Mouse (Mus musculus) ES-E14 (cell line): ENCODE measurements around the gene Plod3. TPM values are rescaled to one million over a fixed set of nuclear protein-coding genes. Genes with fewer than 3 reads are reported as not detected.
A peak's percentile ranks its signal among the peaks of the same experiment; 100 is the strongest.

Source experiments
- DNase-seq: peaks from one replicate; pipeline ENCODE4 v3.0.0-alpha.2; 2013; ENCODE audit warnings: low read depth, low spot score
- H3K27ac ChIP-seq: 2 replicates; pipeline ENCODE4 v1.5.1; 2012; ENCODE audit warnings: low read depth, mild to moderate bottlenecking, low read length, moderate library complexity, mixed read lengths; ENCODE audit not compliant: poor library complexity, insufficient read depth, severe bottlenecking
- H3K36me3 ChIP-seq: 2 replicates; pipeline ENCODE4 v1.6.1; 2012; ENCODE audit warnings: mild to moderate bottlenecking, low read length, moderate library complexity, mixed read lengths; ENCODE audit not compliant: control insufficient read depth, poor library complexity, insufficient read depth, severe bottlenecking
- H3K4me1 ChIP-seq, 2 experiments: fragments of 150-350 bp in 1 of 2; sonication (generic) in 1 of 2; 2 replicates each; pipeline ENCODE4 v1.6.1; 2012; ENCODE audit warnings: low read length in 2 of 2, mild to moderate bottlenecking in 1 of 2, mixed read lengths in 1 of 2; ENCODE audit not compliant: control insufficient read depth in 2 of 2, insufficient read depth in 2 of 2, poor library complexity in 1 of 2
- H3K4me3 ChIP-seq, 2 experiments: fragments of 150-350 bp in 1 of 2; sonication (generic) in 1 of 2; 2 replicates each; pipeline ENCODE4 v1.5.1; 2012; ENCODE audit warnings: low read length in 2 of 2, low read depth in 1 of 2, mild to moderate bottlenecking in 1 of 2, mixed read lengths in 1 of 2; ENCODE audit not compliant: insufficient read depth in 1 of 2, poor library complexity in 1 of 2, severe bottlenecking in 1 of 2
- H3K9ac ChIP-seq: 2 replicates; pipeline ENCODE4 v1.6.1; 2012; ENCODE audit warnings: low read depth, mild to moderate bottlenecking, low read length, mixed read lengths; ENCODE audit not compliant: poor library complexity, insufficient read depth, severe bottlenecking
- H3K9me3 ChIP-seq: fragments of 150-350 bp; sonication (generic); 2 replicates; pipeline ENCODE4 v1.6.1; 2012; ENCODE audit warnings: low read depth, mild to moderate bottlenecking, low read length; ENCODE audit not compliant: control insufficient read depth, insufficient read depth
- CHD2 ChIP-seq: IDR thresholded peaks from 2 replicates; pipeline ENCODE4 v1.6.1; 2014; ENCODE audit warnings: mild to moderate bottlenecking, low read depth, low read length, inconsistent platforms
- HCFC1 ChIP-seq: IDR thresholded peaks from 2 replicates; pipeline ENCODE4 v1.6.1; 2012; ENCODE audit warnings: low read length, inconsistent platforms, borderline replicate concordance; ENCODE audit not compliant: insufficient read depth
- MAFK ChIP-seq: IDR thresholded peaks from 2 replicates; pipeline ENCODE4 v1.6.1; 2014; ENCODE audit warnings: mild to moderate bottlenecking, low read depth, low read length, inconsistent platforms; ENCODE audit not compliant: insufficient read depth
- ZC3H11A ChIP-seq: IDR thresholded peaks from 2 replicates; pipeline ENCODE4 v1.6.1; 2012; ENCODE audit warnings: low read depth, mild to moderate bottlenecking, inconsistent platforms, low read length, borderline replicate concordance
- ZNF384 ChIP-seq: IDR thresholded peaks from 2 replicates; pipeline ENCODE4 v1.6.1; 2012; ENCODE audit warnings: low read depth, low read length, inconsistent platforms
- in situ Hi-C, 2 experiments: fragments of 600-800 bp; cut with MboI; formaldehyde crosslinking; loops; one replicate each; pipeline ENCODE4 v1.15.1; 2025; ENCODE audit warnings: low sequenced_read_pairs in 2 of 2, inconsistent platforms in 1 of 2; ENCODE audit not compliant: unreplicated experiment in 2 of 2
- total RNA-seq: library from RNA; depleted of rRNA; stranded (reverse); fragments of 300-350 nt; gene quantifications from 2 replicates; pipeline ENCODE4 v1.2.3, GENCODE M21; 2012

Plod3 gene
- total RNA-seq, 1 experiment = 155 TPM

DNA sequence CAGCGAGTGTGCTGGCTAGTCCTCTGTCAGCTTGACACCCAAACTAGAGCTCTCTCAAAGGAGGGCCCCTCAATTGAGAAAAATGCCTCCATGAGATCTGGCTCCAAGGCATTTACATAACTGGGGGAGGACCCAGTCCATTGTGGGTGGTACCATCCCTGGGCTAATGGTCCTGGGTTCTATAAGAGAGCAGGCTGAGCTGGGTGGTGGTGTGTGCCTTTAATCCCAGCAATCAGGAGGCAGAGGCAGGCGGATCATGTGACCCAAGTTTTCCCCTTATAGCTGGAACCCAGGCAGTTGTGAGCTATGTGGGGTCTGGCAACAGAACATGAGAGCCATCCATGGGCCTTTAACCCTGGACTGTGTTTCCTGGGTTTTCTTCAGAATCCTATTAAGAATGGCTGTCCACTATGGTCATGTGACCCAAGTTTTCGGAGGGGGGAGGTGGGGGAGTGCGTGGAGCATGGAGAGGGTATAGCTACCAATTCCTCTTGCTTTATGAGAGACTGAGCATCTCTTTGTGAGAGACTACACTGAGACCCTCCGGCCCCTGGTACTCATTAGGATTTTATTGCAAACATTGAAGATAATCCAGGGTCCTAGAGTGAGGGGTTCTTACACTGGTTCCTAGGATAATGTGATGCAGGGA, 25.4 kb upstream of the Plod3 start:
- H3K9me3 ChIP-seq = no peaks in the 10 kb centered on the region
- no peak for DNase-seq
- peak overlapping the region; percentile 6; the same call in 1 of the 2 replicates for H3K9ac ChIP-seq
- in situ Hi-C loops = no loop called here
- peak overlapping the region; percentile 83 to 94 for H3K4me3 ChIP-seq
- peaks cover 7 to 22% of the 10 kb centered on the region in 2 experiments; a peak in 3 of 4 replicates for H3K4me1 ChIP-seq
- H3K36me3 ChIP-seq = peaks cover 31% of the 10 kb centered on the region
- peak overlapping the region; percentile 2; the same call in 1 of the 2 replicates for H3K27ac ChIP-seq
- TF ChIP-seq CHD2 (no peak), HCFC1 (no peak), ZNF384 (no peak), MAFK (no peak), ZC3H11A (no peak)

DNA sequence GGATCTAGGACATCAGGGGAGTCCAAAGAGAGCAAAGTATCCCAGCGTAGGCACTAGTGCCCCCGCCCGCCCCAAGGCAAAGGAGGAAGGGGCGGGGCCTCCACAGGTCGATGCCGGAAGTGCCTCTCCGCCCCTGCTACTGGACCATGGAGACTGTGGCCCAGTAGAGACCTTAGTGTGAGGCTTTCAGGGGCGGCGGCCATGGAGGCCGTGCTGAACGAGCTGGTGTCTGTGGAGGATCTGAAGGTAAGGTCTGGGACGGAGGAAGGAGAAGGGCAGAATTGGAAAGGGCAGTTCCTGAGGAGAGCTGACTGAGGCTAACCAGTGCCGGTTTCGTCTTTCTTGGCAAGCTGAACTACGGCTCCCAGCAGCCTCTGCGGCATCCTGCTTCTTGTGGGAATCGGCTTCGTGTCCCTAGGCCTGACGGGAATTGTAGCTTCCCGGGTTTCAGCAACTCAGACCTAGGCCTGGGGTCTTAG, 24.8 kb upstream of the Plod3 start:
- H3K27ac ChIP-seq = peak overlapping the region; percentile 80
- H3K36me3 ChIP-seq = peaks cover 32% of the 10 kb centered on the region
- TF ChIP-seq HCFC1 (peak; percentile 93), ZNF384 (no peak), CHD2 (no peak)
- no peaks in the 10 kb centered on the region for H3K9me3 ChIP-seq
- in situ Hi-C loops = no loop called here
- H3K9ac ChIP-seq = peak overlapping the region; percentile 86
- peaks cover 7 to 23% of the 10 kb centered on the region in 2 experiments; a peak in 3 of 4 replicates for H3K4me1 ChIP-seq
- peak; percentile 75 for DNase-seq
- peak overlapping the region; percentile 83 to 94 for H3K4me3 ChIP-seq

DNA sequence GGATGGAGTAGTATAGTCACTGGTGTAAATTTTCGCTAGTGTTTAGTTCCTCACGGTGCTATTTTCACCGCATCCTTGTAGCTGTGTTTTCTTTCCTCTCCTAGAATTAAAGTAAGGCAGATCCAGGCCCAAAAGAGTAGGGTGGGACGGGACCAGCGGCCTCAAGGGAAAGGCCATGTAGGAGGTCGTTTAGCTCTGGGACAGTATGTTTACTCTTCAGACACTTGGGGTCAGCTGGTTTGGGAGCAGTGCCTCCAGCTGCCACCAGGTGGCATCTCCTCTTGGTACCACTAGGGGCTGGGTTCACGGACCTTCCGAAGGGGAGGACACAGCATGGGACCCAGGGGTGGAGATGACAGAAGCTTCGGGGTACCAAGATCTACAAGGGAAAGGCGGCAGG, 24.3 kb upstream of the Plod3 start:
- Histone ChIP-seq H3K36me3 (peaks cover 32% of the 10 kb centered on the region), H3K27ac (peak overlapping the region; percentile 80), H3K9me3 (no peaks in the 10 kb centered on the region), H3K9ac (peak overlapping the region; percentile 86), H3K4me3 (peak overlapping the region; percentile 83 to 94), H3K4me1 (peaks cover 7 to 26% of the 10 kb centered on the region in 2 experiments; a peak in 3 of 4 replicates)
- TF ChIP-seq CHD2 (no peak), ZNF384 (no peak), ZC3H11A (no peak), HCFC1 (no peak), MAFK (no peak)
- no peak for DNase-seq
- in situ Hi-C loops = no loop called here

DNA sequence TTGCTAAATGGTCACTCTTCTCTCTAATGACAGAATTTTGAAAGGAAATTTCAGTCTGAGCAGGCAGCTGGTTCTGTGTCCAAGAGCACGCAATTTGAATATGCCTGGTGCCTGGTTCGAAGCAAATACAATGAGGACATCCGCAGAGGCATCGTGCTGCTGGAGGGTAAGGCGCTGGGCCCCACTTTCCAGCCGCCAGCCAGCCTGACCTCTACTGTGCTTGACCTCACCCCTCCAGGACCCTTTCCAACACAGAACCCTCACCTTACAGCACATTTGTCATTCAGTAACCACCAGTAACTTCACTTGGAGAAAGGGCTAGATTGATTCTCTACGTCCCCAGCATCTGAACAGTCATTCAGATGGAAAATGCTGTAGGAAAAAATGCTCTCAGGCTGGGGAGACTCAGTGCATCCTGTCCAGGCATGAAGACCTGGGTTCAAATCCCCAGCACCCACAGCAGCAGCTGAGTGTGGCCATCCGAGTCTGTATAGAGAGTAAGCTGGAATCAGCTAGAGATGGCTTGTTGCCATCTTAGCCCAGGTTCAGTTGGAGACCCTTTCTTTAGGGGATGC, 23.8 kb upstream of the Plod3 start:
- Histone ChIP-seq H3K4me1 (peaks cover 7 to 31% of the 10 kb centered on the region in 2 experiments; a peak in 3 of 4 replicates), H3K4me3 (peak overlapping the region; percentile 83 to 94; a peak in 3 of 4 replicates), H3K9me3 (no peaks in the 10 kb centered on the region), H3K36me3 (peaks cover 35% of the 10 kb centered on the region), H3K27ac (no peak overlapping the region; the same call in 1 of the 2 replicates), H3K9ac (peak overlapping the region; percentile 86; the same call in 1 of the 2 replicates)
- no peak for DNase-seq
- TF ChIP-seq HCFC1 = no peak
- TF ChIP-seq ZC3H11A = no peak
- TF ChIP-seq ZNF384 = no peak
- no peak for TF ChIP-seq CHD2
- no peak for TF ChIP-seq MAFK
- in situ Hi-C loops = no loop called here
